Mouse (Mus musculus) kidney, adult 8-10 months (tissue): ENCODE measurements at regions not wholly inside any gene's neighbourhood (a gene's known extent, or its start where the extent isn't known, plus 50 kb on each side); places are given as distances from the start of the nearest gene placed in this dataset.
A peak's percentile ranks its signal among the peaks of the same experiment; 100 is the strongest.
"Not testable (repeated sequence)": the region's sequence is repeated elsewhere in the genome, so short reads cannot be mapped to it uniquely, and the experiment has no call there.

Experiments used
- DNase-seq, 2 experiments: peaks; one replicate each; pipeline ENCODE4 v3.0.0; 2022

DNA sequence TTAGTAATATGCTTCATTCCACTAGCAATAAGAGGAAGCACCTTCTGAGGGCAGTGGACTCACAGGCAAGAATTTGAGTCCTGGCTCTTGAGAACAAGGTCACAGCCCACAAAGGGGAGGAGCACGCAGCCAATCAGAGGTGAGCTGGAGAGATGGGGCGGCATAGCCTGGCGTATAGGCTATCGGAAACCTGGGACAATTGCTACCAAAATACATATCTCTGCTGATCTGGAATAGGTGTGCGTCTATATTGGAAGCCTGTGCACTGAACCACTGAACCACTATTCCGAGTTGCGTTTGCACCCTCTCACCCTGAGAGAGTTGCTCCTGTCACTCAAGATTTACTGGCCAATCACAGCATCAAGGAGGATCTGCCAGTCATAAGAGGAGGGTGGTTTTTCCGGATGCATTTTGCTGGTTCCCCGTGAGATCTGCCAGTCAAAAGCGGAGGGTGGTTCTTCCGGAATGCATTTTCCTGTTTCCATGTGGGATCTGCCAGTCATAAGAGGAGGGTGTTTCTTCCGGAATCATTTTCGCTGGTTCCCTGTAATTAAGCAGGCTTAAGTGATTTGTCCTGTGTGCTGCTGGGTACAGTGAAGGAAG lies 80.1 kb upstream of the Riok2 start:
- DNase-seq, result peak; percentile 93 to 95

DNA sequence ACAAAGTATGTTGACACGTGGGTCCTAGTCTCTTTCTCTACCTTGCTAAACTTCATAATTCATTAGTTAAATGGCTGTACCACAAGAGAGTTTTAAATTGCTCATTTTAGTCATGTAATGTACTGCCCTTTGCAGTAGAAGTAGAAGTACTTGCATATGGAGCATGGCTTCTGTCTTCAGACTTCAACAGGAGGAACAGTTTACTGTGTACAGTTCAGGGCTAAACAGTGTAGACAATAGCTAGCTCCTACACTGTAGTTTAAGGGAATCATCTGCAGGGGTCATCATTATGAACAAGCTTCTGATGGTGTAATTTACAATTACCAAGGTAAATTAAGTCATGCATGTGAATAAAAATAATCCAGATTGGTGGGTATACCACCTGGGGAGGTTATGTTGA lies 79.1 kb upstream of the Riok2 start:
- not testable (repeated sequence) for DNase-seq

DNA sequence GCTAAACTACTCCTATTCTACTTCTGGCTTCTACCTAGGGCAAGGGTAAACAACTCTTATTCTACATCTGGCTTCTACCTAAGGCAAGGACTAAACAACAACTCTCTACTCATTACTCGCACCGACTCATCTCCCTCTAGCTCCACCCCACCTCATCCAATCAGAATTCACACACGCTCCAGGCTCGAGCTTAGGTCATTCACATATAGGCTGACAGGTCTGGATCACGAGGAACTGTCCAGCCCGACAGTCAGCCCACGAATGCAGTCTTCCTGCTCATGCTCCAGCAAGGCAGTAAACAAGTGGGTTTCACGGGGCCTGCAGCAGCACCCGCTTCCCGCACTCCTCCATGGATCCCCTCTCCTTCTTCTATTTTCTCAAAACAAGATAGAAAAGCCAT lies 70.6 kb upstream of the Riok2 start:
- DNase-seq, result not testable (repeated sequence)
